Mouse (Mus musculus) embryonic facial prominence, embryonic 13.5 days (tissue): Measurements from ENCODE around the gene Evi5. TPM values are rescaled to one million over a fixed set of nuclear protein-coding genes. Genes with fewer than 3 reads are reported as not detected.

Experiments used
- ATAC-seq: fragments of 200-750 bp; cut with Nextera tagmentation; 2 replicates; pipeline ENCODE4 v1.8.0; 2017; ENCODE audit warnings: low read depth; ENCODE audit not compliant: insufficient number of reproducible peaks, insufficient read depth, low FRiP score, low TSS enrichment
- H3K27ac ChIP-seq: fragments of 300-500 bp; sonication (generic); 2 replicates; pipeline ENCODE4 v1.5.1; 2015; ENCODE audit warnings: moderate library complexity, mild to moderate bottlenecking, inconsistent platforms
- H3K27me3 ChIP-seq: fragments of 300-500 bp; sonication (generic); 2 replicates; pipeline ENCODE4 v1.6.1; 2015; ENCODE audit warnings: mild to moderate bottlenecking, inconsistent platforms
- H3K36me3 ChIP-seq: fragments of 300-500 bp; sonication (generic); 2 replicates; pipeline ENCODE4 v1.6.1; 2015; ENCODE audit warnings: mild to moderate bottlenecking, inconsistent platforms
- H3K4me1 ChIP-seq: fragments of 300-500 bp; sonication (generic); 2 replicates; pipeline ENCODE4 v1.6.1; 2015; ENCODE audit warnings: inconsistent platforms
- H3K4me2 ChIP-seq: fragments of 300-500 bp; sonication (generic); 2 replicates; pipeline ENCODE4 v1.6.1; 2015; ENCODE audit warnings: moderate library complexity, mild to moderate bottlenecking, inconsistent platforms
- H3K4me3 ChIP-seq: fragments of 300-500 bp; sonication (generic); 2 replicates; pipeline ENCODE4 v1.5.1; 2015; ENCODE audit warnings: mild to moderate bottlenecking, inconsistent platforms
- H3K9ac ChIP-seq: fragments of 300-500 bp; sonication (generic); 2 replicates; pipeline ENCODE4 v1.6.1; 2015; ENCODE audit warnings: mild to moderate bottlenecking, inconsistent platforms
- H3K9me3 ChIP-seq: fragments of 300-500 bp; sonication (generic); 2 replicates; pipeline ENCODE4 v1.6.1; 2016; ENCODE audit warnings: inconsistent platforms
- whole genome bisulfite sequencing: fragments of 180-500 bp; shearing (Covaris S2); methylation state at CpG from one replicate; pipeline ENCODE4 v1.1.7; 2015; ENCODE audit warnings: mixed read lengths; 5-methylcytosine and 5-hydroxymethylcytosine counted together
- polyA plus RNA-seq: library from polyadenylated mRNA; unstranded; fragments of >200 nt; fragmentation: Nextera tagmentation; extraction: Ambion mirVana; gene quantifications from 2 replicates; pipeline ENCODE4 v1.2.1, GENCODE M21; 2015

The Evi5 gene
- polyA plus RNA-seq, 1 experiment from 2014 or later, result 80.9 TPM

GRCm38 (mm10) chr5:107793927-107794326 lies 81.0 kb downstream of the Evi5 start:
- H3K9ac ChIP-seq, result no peak overlapping the region
- no peak for ATAC-seq
- H3K4me2 ChIP-seq, result no peak overlapping the region
- H3K27ac ChIP-seq, result no peak overlapping the region
- peaks cover 30% of the 10 kb centered on the region for H3K36me3 ChIP-seq
- H3K27me3 ChIP-seq, result no peaks in the 10 kb centered on the region
- WGBS, result 48% methylated on average over 2 of the region's 2 CpGs
- H3K4me3 ChIP-seq, result no peak overlapping the region
- H3K4me1 ChIP-seq, result 0 out of 2 replicates have a peak, but pooled peaks cover 4% of the 10 kb centered on the region
- H3K9me3 ChIP-seq, result no peaks in the 10 kb centered on the region

DNA sequence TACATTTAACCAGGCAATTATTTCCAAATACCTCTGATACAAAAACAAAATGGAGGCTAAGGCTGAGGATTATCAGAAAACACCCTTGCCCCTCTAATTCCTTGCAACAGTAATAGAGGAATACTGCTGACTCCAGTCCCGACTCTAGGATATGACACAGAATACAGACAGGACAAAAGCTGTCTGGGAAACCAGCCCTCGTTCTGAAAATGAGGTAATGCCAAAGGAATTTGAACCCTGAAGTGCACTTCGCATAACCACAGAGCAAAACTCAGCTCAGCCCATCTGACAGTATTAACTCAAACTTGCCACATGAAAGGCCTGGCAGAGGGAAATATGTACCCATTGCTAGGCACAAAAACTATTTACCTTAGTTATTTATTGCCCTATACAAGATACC lies 81.6 kb downstream of the Evi5 start:
- no peak for ATAC-seq

GRCm38 (mm10) chr5:107792516-107792915 lies 82.4 kb downstream of the Evi5 start:
- Histone ChIP-seq H3K4me1 (0 out of 2 replicates have a peak, but pooled peaks cover 4% of the 10 kb centered on the region), H3K27ac (no peak overlapping the region), H3K36me3 (peaks cover 21% of the 10 kb centered on the region), H3K4me2 (no peak overlapping the region), H3K27me3 (no peaks in the 10 kb centered on the region), H3K9ac (no peak overlapping the region), H3K9me3 (no peaks in the 10 kb centered on the region), H3K4me3 (no peak overlapping the region)
- ATAC-seq, result no peak
- 93% methylated on average over 3 of the region's 3 CpGs for WGBS

More for the DNA sequence above, 81.6 kb downstream of the Evi5 start:
- Histone ChIP-seq H3K27ac (no peak overlapping the region), H3K9ac (no peak overlapping the region), H3K27me3 (no peaks in the 10 kb centered on the region), H3K4me3 (no peak overlapping the region), H3K4me2 (no peak overlapping the region), H3K9me3 (no peaks in the 10 kb centered on the region), H3K4me1 (0 out of 2 replicates have a peak, but pooled peaks cover 4% of the 10 kb centered on the region), H3K36me3 (peaks cover 24% of the 10 kb centered on the region)
- 24% methylated on average over 3 of the region's 3 CpGs for WGBS

- H3K4me1 ChIP-seq, result 0 out of 2 replicates have a peak, but pooled peaks cover 4% of the 10 kb centered on the region
- ATAC-seq, result no peak
- no peaks in the 10 kb centered on the region for H3K27me3 ChIP-seq
- 89% methylated on average over 2 of the region's 2 CpGs for WGBS
- H3K9me3 ChIP-seq, result no peaks in the 10 kb centered on the region
- no peak overlapping the region for H3K27ac ChIP-seq
- peaks cover 20% of the 10 kb centered on the region for H3K36me3 ChIP-seq
- no peak overlapping the region for H3K4me2 ChIP-seq
- no peak overlapping the region for H3K9ac ChIP-seq
- H3K4me3 ChIP-seq, result no peak overlapping the region
These were observed 82.9 kb downstream of the Evi5 start for GRCm38 (mm10) chr5:107791966-107792365.

GRCm38 (mm10) chr5:107789492-107789891 lies 85.4 kb downstream of the Evi5 start:
- Histone ChIP-seq H3K36me3 (peaks cover 21% of the 10 kb centered on the region), H3K4me2 (no peak overlapping the region), H3K4me3 (no peak overlapping the region), H3K9me3 (no peaks in the 10 kb centered on the region), H3K27me3 (no peaks in the 10 kb centered on the region), H3K9ac (no peak overlapping the region), H3K27ac (no peak overlapping the region), H3K4me1 (0 out of 2 replicates have a peak, but pooled peaks cover 4% of the 10 kb centered on the region)
- ATAC-seq, result no peak
- WGBS, result 80% methylated on average over 5 of the region's 5 CpGs

DNA sequence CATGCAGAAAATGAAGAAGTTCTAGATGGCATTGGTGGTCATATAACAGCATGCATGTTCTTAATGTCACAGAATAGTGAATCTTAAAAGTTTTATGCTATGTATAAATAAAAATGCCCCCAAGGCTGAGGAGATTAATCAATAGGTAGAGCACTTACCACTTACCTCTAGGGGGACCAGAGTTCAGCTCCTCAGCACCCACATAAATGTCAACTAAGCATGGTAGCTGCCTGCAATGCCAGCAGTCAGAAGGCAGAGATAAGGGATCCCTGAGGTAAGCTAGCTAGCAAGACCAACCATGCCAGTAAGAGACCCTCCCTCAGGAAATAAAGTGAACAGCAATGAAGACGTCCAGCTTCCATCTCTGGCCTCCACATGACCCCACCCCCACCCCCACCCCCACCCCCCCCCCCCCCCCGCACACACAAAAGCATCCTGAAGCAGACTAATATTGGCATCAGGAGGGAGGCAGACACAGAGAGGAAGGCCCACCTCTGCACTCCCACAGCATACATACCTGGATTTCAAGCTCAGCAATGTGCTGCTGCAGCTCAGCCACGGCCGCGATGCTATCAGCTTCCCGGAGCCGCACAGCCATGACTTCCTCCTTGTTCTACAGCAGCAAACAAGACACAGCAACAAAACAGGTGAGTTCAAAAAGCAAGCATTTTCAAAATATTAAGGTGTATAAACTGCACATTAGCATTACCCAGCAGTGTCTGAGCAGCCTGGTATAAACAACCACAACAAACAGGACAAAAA lies 87.0 kb downstream of the Evi5 start:
- no peak overlapping the region for H3K4me2 ChIP-seq
- no peaks in the 10 kb centered on the region for H3K9me3 ChIP-seq
- H3K27me3 ChIP-seq, result no peaks in the 10 kb centered on the region
- H3K9ac ChIP-seq, result no peak overlapping the region
- peaks cover 24% of the 10 kb centered on the region for H3K36me3 ChIP-seq
- H3K27ac ChIP-seq, result no peak overlapping the region
- no peak overlapping the region for H3K4me3 ChIP-seq
- no peak for ATAC-seq
- H3K4me1 ChIP-seq, result no peaks in the 10 kb centered on the region
- WGBS, result 86% methylated on average over 6 of the region's 7 CpGs

DNA sequence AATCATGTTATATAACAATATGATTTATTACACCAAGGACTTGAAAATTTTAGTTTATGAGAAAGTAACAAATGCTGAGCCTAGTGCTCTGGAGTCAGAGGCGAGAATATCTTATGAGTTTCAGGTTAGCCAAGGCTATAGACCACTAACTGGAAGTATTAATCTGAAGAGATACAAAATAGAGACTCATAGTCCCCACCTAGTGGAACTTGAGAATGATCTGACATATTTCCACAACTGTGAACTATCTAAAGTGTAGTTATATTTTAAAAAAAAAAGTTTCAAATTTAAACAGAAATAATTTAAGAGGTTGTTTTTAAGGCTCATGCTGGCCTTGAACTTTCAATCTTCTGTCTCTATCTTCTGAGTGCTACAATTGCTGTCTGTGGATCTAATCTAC lies 92.5 kb downstream of the Evi5 start:
- no peak overlapping the region for H3K27ac ChIP-seq
- WGBS, result 94% methylated on average over 1 of the region's 1 CpGs
- H3K9me3 ChIP-seq, result no peaks in the 10 kb centered on the region
- no peak overlapping the region for H3K9ac ChIP-seq
- H3K27me3 ChIP-seq, result no peaks in the 10 kb centered on the region
- peaks cover 23% of the 10 kb centered on the region for H3K36me3 ChIP-seq
- no peaks in the 10 kb centered on the region for H3K4me1 ChIP-seq
- H3K4me3 ChIP-seq, result no peak overlapping the region
- no peak overlapping the region for H3K4me2 ChIP-seq
- no peak for ATAC-seq

DNA sequence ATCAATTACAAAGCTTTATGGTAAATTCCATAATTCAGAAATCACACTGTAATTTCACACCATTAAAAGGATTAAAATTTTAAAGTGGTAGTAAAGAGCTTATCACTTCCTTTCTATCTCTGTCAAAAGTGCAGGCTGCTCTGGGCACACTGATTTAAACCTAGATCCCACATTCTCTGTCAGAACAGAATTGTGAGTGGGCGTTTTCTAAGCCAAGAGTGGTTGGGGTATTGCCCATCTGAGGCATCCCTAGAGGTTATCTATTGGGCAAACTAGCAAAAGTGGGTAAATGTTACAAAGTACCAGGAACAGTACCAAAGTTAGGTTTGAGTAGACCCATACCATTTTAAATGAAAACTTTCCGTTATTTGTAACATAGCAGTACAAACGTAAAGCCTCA lies 96.1 kb downstream of the Evi5 start:
- Histone ChIP-seq H3K4me3 (no peak overlapping the region), H3K4me2 (no peak overlapping the region), H3K36me3 (peaks cover 9% of the 10 kb centered on the region; the same call in 1 of the 2 replicates), H3K9me3 (no peaks in the 10 kb centered on the region), H3K27ac (no peak overlapping the region), H3K4me1 (no peaks in the 10 kb centered on the region), H3K27me3 (no peaks in the 10 kb centered on the region), H3K9ac (no peak overlapping the region)
- ATAC-seq, result no peak
- 90% methylated on average over 3 of the region's 3 CpGs for WGBS

DNA sequence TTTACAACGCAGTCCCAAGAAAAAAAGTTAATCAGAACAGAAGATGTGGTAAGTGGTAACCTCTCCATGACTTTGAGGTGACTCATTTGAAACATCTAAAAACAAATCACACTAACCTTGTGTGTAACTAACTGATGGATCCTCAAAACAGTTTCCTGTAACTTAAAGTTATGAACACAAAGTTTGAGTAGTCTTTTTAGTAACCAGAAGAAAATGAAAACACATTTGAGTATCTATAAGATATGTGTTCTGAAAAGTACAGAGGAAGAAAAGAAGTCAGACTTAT lies 97.4 kb downstream of the Evi5 start:
- 91% methylated on average over 1 of the region's 1 CpGs for WGBS
- H3K9ac ChIP-seq, result no peak overlapping the region
- H3K36me3 ChIP-seq, result peaks cover 10% of the 10 kb centered on the region; the same call in 1 of the 2 replicates
- no peak overlapping the region for H3K4me3 ChIP-seq
- no peak overlapping the region for H3K27ac ChIP-seq
- H3K27me3 ChIP-seq, result no peaks in the 10 kb centered on the region
- H3K4me1 ChIP-seq, result no peaks in the 10 kb centered on the region
- no peaks in the 10 kb centered on the region for H3K9me3 ChIP-seq
- ATAC-seq, result no peak
- H3K4me2 ChIP-seq, result no peak overlapping the region

GRCm38 (mm10) chr5:107776777-107777544 lies 97.9 kb downstream of the Evi5 start:
- Histone ChIP-seq H3K4me1 (no peaks in the 10 kb centered on the region), H3K27me3 (no peaks in the 10 kb centered on the region), H3K9ac (no peak overlapping the region), H3K9me3 (no peaks in the 10 kb centered on the region), H3K4me3 (no peak overlapping the region), H3K36me3 (peaks cover 9% of the 10 kb centered on the region; the same call in 1 of the 2 replicates), H3K4me2 (no peak overlapping the region), H3K27ac (no peak overlapping the region)
- WGBS, result 82% methylated on average over 4 of the region's 4 CpGs
- no peak for ATAC-seq

DNA sequence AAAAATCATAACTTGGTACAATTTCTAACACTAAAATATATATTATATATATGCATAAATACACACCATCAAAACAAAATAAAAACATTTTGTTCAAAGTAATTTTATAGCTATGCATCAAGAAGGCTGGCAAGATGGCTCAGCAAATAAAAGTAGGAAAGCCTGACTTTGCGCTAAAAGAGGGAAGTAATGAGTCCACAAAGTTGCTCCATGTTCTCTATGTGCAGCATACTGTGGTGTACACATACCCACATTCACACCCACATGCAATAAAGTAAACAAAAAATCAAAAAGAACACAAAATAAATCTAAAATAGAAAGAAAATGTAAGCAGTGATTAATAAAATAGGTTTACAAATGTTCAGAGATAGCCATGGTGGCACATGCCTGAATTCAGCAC lies 99.0 kb downstream of the Evi5 start:
- no peak overlapping the region for H3K4me2 ChIP-seq

GRCm38 (mm10) chr5:107772049-107772448 lies 102.9 kb downstream of the Evi5 start:
- ATAC-seq, result no peak
- Histone ChIP-seq H3K36me3 (peaks cover 13% of the 10 kb centered on the region), H3K9ac (no peak overlapping the region), H3K9me3 (0 out of 2 replicates have a peak, but pooled peaks cover 4% of the 10 kb centered on the region), H3K27me3 (no peaks in the 10 kb centered on the region), H3K4me3 (no peak overlapping the region), H3K4me2 (no peak overlapping the region), H3K4me1 (no peaks in the 10 kb centered on the region), H3K27ac (no peak overlapping the region)
- 92% methylated on average over 5 of the region's 5 CpGs for WGBS

More for the DNA sequence above, 99.0 kb downstream of the Evi5 start:
- Histone ChIP-seq H3K36me3 (peaks cover 5% of the 10 kb centered on the region; the same call in 1 of the 2 replicates), H3K4me1 (no peaks in the 10 kb centered on the region), H3K27me3 (no peaks in the 10 kb centered on the region), H3K9ac (no peak overlapping the region), H3K9me3 (no peaks in the 10 kb centered on the region), H3K4me3 (no peak overlapping the region), H3K27ac (no peak overlapping the region)
- ATAC-seq, result no peak
- WGBS, result 100% methylated on average over 1 of the region's 1 CpGs
